Mouse (Mus musculus) thymus, postnatal 10 days (tissue): ENCODE measurements around the gene Nos2.

ENCODE experiments used
- DNase-seq, 2 experiments: peaks; one replicate each; pipeline ENCODE4 v3.0.0; 2021; ENCODE audit warnings: low spot score in 2 of 2

Nos2 gene

DNA sequence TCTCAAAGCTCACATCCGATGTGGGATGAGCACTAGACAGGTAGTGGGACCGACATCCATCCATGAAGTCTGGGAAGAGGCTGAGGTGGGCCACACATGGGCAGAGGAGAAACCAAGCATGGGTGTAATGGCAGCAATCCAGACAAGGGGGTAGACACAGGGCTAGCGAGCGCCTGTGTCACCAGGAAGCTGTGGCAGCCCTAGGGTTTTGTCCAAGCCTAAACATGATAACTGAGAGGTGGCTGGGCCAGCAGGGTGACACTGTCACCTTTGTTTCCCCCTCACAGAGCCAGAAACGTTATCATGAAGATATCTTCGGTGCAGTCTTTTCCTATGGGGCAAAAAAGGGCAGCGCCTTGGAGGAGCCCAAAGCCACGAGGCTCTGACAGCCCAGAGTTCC lies 38.8 kb downstream of the Nos2 start:
- DNase-seq: no peak

DNA sequence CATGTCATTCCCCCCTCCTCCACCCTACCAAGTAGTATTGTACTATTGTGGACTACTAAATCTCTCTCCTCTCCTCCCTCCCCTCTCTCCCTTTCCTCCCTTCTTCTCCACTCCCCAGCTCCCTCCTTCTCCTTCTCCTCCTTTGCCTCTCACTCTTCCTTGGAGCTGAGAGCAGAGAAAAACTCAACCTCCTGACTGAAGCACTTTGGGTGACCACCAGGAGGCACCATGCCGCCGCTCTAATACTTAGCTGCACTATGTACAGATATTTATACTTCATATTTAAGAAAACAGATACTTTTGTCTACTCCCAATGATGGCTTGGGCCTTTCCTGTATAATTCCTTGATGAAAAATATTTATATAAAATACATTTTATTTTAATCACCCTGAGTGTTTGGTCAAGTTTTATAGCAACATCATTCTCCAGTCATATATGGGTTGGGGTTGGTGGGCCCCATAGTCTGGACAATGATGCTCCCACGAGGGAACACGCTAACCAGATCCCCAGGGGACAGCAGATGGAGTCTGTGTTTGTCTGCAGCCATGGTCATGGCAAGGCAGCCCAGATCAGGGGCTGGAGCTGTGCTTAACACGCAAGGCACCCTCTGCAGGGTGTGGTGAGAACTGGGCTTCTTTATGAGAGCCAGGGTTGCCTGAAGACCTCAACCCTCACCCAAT lies 39.4 kb downstream of the Nos2 start:
- peak in 1 of 2 experiments; percentile 63 for DNase-seq

- no peak for DNase-seq
Measured at GRCm38 (mm10) chr11:78961221-78961620, 40.6 kb downstream of the Nos2 start.

DNA sequence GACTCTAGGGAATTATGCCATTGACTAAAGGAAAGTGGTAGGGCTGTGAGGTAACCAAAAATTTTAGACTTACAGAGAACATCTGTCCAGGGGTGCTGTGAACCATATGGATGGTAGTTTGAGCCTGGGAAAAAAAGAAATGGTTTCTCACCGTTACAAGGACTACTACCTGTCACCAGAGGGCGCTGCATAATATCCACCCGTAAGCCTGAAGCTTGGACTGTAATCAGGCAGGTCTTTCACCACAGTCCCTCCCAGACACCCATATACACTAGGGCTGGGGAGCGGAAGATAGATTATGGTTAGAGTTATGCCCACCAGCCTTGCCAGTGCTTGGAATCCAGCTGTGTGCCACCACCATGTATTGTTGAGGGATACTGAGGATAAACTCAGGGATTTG lies 46.8 kb downstream of the Nos2 start:
- peak; percentile 38 to 79 for DNase-seq

DNA sequence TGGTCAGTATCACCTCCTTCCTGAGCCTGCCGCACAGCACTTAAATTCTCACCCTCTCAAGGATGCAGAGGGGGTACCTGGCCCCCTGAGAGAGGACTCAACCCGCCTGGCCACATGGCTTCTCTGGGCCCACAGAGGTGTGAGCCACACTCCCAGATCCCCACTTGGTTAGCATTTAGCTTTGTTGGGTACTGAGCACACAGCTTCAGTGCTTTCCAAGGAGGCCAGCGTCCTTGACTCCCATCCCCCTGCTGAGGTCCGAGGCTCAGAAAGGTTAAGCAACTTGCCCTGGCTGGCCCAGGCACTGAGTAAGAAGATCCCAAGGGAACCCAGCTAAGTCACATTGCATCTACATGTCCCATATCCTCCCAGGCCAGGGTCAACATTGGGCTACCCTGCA lies 47.5 kb downstream of the Nos2 start:
- DNase-seq: no peak

- no peak for DNase-seq
Measured at GRCm38 (mm10) chr11:78971096-78971495, 50.5 kb downstream of the Nos2 start.

DNA sequence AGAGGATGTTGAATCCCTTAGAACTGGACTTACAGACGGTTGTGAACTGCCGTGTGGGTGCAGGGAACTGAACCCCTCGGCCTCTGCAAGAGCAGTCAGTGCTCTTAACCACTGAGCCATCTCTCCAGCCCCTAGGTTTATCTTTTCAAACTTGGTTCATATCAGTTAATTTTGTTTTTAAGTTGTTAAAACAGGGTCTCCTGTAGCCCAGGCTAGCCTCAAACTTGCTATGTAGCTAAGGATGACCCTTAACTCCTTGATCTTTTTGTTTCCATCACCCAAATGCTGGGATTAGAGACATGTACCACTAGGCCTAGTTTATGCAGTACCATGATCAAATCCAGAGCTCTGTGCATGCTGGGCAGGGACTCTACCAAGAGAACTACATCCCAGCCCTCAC lies 51.2 kb downstream of the Nos2 start:
- DNase-seq: no peak

DNA sequence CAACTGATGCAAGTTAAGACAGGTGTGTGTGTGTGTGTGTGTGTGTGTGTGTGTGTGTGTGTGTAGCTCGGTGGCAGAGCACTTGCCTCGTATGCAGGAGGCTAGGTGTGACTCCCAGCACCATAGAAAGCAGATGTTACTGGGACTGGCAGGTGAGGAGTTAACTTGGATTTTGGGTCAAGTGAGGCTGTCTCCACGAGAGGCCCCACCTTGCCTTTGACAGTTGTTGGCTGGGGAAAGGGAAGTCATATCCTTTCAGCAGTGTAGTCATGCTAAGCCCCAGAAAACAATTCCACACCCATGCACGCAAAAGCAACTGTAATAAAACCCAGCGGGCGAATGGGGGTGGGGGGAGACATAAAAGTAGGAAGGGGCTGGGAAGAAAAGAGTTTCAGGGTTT lies 51.7 kb downstream of the Nos2 start:
- DNase-seq: peak; percentile 28 to 38

- DNase-seq: peak; percentile 42 to 50
Measured at GRCm38 (mm10) chr11:78972811-78973351, 52.3 kb downstream of the Nos2 start.

DNA sequence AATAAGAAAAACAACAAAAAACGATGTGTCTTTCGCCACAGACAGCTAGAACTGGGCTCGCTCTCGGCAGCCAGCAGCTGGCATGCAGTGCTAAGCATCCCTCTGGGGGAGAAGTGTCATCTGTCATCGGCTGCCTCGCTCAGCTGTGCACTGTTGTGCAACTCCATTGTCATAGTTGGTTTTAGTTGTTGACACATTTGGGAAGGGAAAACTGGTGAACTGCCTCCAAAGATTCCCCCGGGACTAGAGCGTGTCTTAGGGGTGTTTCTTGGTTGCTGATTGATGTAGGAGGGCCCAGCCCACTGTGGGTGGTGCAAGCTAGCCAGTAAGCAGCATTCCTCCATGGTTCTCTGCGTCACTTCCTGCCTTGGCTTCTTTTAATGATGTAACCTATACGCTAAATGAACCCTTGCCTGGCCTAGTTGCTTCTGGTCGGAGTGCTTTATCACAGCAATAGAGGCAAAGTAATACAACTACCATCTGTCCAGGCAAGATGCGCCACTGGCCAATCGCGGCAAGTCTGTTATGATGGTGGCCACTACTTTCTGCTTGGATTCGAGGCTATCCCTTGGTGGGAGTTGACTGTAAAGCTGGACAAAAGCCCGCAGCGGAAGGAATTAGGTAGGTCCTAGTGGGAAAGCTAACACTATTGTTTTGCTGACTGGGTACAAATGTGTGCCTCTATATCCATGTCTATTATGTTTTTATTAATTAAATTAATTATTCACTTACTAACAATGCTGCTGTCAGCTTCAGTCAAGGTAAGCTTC lies 53.0 kb downstream of the Nos2 start:
- peak in 1 of 2 experiments; percentile 33 for DNase-seq

DNA sequence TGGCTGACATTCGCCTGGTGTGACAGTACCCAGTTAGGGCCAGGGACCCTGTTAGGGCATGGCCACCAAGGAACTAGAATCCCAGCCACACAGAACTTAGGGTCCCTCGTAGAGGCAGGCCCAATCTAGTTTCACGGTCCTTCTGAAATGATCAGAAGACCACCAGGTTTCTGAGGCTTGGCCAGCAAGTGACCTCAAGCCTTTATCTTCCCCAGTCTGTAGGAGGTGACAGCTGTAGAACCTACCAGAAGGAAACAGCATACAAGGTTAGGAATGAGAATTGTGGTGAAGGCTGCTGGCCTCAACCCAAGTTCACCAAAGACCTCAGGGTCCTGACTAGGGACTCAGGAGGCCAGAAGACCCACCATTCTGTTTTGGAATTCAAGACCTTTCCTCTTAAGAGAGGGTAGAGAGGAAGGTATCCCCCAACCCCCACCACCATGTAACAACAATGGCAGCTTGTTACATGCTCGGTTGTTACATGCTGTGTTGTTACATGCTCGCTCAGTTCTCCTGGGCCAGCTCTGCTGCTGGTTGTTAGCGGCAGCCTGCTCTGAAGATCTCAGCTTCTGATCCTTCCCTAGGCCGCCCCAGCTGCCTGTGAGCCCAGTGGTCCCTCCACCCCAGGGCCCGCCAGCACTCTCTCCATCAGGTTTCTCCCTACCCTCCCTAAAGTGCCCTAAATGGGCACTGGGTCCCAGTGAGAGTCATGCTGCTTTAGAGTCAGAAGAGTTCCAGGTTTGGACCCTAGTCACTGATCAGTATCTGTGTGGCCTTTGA lies 56.3 kb downstream of the Nos2 start:
- DNase-seq: no peak

GRCm38 (mm10) chr11:78978176-78979019 lies 57.8 kb downstream of the Nos2 start:
- DNase-seq: no peak

- DNase-seq: no peak
Measured at GRCm38 (mm10) chr11:78980083-78980634, 59.6 kb downstream of the Nos2 start.

GRCm38 (mm10) chr11:78982042-78982441 lies 61.5 kb downstream of the Nos2 start:
- DNase-seq: no peak

DNA sequence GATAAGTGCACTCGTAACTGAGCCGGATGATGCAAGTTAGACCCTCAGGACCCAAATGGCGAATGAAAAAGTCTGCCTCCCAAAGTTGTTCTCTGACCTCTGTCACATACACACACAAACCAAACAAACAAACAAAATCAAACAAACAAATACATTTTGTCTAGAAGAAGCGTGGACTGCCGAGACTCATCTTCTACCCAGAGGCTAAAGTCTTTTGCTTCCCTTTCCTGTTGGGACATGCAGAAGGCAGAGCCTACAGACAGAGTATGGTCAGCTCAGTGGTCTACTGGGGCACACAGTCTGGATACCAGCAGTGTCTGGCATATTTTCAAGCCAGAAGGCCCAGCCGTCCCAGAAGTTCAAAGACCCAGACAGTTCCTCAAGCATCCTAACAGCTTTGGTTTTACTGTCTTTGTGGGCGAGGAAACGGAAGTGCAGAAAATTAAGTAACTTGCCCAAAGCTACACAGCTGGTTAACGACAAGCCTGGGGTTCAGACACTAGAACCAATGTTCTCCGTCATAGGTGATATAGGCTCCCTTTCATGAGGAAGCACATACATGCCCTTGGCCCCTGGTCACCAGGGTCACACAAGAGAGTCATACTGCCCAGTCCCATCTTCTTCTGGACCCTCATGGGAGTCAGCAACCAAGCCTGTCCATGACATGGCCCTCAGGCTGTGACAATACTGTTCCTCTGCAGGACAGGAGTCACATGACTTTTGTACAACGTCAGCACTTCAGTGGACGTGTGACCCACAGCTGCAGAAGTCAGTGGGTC lies 62.1 kb downstream of the Nos2 start:
- peak; percentile 39 to 53 for DNase-seq

- no peak for DNase-seq
Measured at GRCm38 (mm10) chr11:78983539-78983938, 63.0 kb downstream of the Nos2 start.

DNA sequence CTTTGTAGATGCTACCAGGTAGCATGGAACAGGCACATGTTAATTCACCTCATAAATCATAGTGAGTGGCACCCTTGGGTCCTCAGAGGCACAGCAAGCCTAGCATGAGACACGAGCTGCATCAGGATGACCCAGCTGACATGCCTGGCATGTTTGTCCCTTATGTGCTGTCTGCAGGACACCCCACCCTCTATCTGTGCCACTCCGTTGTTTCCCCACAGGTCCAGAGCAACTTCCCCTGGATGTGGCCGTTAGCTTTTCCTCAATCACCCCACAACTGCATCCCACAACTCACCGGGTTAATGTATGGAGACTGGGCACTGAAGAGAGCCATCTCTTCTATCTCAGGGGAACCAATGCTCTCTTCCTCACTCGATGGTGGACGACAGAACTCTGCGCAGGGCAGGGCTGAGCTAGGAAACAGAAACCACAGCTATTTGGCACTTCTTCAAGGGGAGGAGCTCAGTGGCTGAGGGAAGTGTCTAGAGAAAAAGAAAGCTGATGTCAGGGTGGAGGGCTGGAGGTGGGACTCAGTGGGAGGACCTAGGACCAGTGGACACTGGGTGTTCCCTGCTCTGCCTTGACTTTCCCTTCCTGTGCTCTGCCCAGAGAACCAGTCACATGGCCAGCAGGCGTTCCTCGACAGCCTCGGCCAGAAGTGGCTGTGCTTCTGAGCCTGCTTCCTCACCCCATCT lies 64.0 kb downstream of the Nos2 start, which contains the start of gene Lgals9:
Gene Lgals9 (minus strand): TSS at position 464 of the 695 bp plus-strand sequence.
- DNase-seq: peak; percentile 56 to 67

DNA sequence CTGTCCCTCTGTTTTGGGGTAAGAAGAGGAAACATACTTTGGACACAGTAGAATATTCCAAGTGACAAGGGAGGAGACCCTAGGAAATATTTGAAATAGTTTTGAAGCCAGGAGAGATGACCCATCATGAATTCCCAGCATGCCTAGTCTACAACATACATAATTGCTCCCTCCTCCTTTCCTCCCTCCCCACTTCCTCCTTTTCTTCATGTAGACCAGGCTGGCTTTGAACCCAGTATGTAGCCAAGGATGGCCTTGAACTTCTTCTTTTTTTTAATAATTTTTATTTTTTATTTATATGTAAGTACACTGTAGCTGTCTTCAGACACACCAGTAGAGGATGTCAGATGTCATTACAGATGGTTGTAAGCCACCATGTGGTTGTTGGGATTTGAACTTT lies 64.9 kb downstream of the Nos2 start:
- no peak for DNase-seq

- DNase-seq: no peak
Measured at GRCm38 (mm10) chr11:78986311-78987002, 65.9 kb downstream of the Nos2 start.
